Mouse (Mus musculus) thymus, postnatal 4 days (tissue): ENCODE data around the gene Eloa.
"Not testable (repeated sequence)": the region's sequence is repeated elsewhere in the genome, so short reads cannot be mapped to it uniquely, and the experiment has no call there.

ENCODE experiments used
- DNase-seq: peaks from one replicate; pipeline ENCODE4 v3.0.0; 2021

The Eloa gene

DNA sequence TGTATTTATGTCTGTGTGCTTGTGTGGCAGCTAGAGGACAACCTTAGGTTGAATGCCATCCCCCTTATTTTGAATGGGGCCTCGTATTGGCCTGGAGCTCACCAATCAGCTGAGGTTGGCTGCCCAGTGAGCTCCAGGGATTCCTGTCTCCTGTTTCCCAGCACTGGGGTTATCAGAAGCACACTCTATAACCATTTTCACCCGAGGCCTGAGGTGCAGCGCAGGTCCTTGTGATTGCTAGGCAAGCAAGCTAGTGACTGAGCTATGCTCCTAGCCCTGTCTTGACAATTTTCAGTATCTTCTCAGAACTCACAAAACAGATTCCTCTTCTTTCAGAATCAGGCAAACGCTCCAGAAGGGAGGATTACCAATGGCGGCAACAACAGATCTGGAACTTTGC, 37.0 kb downstream of the Eloa start:
- DNase-seq, result no peak

DNA sequence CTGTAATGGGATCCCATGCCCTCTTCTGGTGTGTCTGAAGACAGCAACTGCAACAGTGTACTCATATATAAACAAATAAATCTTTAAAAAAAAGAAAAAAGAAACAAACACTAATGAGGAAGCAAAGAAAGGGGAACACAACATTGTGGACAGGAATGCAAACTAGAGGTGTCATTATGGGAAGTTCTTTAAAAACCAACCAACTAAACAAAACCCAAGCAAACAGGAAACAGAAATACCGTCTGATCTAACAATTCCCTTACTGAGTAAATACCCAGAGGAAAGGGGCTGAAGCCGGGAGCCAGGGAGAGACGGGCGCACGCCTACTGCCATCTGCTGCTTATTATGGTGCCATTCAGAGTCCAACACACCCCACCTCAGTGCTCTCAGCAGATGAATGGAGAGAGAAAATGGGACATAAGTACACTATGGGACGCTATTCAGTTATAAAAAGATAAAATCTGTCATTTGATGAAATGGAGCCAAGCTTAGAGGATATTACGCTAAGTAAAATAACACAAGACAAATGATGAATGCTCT, 40.0 kb downstream of the Eloa start:
- no peak for DNase-seq

DNA sequence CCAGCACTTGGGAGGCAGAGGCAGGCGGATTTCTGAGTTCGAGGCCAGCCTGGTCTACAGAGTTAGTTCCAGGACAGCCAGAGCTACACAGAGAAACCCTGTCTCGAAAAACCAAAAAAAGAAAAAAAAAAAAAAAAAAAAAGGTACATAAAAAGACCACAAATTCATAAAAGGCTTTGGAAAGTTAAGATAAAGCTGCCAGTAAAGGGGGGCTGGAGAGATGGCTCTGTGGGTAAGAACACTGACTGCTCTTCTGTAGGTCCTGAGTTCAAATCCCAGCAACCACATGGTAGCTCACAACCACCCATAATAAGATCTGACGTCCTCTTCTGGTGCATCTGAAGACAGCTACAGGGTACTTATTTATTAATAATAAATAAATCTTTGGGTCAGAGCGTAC, 41.3 kb downstream of the Eloa start:
- not testable (repeated sequence) for DNase-seq

DNA sequence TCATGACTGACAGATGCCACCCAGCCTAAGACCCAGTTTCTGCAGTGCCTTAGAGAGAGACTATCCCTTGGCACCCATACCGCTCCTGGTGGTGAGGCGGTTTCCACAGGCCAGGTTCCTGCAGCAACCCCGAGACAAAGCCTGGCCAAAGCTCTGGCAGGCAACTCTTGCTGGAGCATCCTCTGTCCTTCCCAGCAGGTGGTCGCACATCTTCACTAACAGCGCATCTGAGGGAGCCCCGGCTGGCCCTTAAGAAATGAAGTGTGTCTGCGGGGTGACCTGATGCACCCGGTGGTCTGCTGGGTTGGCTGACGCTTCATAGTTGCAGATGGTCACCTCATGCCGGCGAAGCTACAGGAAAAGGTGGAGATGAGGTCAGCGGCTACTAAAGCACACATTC, 45.4 kb downstream of the Eloa start:
- no peak for DNase-seq

DNA sequence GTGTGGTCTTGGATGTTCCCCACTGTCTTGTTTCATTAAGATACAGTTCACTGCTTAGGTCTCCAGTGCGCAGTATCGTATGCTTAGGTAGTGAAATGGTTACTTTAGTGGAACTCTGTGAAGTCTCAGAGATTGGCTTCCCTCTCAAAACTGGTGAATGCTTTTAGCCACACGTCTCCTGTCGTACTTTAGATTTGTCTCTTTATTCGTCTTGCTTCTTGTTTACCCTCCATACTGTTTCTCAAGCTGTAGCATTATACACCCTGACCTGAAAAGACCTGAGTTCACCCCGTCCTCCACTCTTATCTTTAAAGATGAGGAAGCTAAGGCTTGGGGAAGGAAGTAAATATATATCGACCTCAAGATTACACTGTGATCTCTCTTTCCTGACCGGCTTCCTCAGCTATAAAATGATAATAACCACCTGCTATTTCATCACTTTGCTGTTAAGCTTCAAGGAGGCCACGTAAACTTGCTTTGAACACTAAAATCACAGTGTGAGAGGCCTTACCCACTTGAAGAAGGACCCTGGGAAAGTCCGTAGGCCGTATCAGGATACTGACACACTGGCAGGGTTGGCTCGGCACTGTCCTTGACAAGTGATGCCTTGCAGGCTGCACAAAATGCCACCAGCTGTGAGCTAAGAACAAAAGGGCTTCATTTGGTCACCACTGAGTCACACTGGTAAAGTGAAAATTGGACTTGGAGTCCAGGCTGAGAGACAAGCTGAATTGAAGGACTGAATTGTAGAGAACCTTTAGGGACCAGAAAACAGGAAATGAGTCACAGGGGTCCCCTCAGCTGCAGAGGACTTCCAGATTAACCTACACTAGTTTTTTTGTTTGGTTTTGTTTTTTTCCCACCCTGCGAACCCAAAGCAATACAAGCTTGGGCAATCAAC, 48.4 kb downstream of the Eloa start:
- DNase-seq, result no peak

DNA sequence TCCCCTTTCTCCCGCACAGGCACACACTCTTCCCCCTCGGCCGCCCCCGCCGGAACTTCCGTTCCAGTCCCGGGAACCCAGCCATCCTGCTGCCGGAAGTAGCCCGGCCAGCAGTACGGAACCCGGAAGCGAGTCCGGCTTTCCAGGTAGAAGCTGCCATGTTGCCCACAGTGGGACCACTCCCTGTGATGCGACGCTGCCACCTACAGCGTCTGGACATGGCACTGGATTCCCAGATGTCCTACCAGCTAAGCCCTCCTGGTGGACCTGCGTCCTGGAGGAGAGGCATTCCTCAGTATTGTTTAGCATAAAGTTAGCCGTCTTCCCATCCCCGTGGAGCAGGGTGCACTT, 49.0 kb downstream of the Eloa start, which contains the start of gene Lypla2:
TSS of gene Lypla2 (minus strand) at position 71 of the 351 bp plus-strand sequence.
- peak; percentile 82 for DNase-seq

DNA sequence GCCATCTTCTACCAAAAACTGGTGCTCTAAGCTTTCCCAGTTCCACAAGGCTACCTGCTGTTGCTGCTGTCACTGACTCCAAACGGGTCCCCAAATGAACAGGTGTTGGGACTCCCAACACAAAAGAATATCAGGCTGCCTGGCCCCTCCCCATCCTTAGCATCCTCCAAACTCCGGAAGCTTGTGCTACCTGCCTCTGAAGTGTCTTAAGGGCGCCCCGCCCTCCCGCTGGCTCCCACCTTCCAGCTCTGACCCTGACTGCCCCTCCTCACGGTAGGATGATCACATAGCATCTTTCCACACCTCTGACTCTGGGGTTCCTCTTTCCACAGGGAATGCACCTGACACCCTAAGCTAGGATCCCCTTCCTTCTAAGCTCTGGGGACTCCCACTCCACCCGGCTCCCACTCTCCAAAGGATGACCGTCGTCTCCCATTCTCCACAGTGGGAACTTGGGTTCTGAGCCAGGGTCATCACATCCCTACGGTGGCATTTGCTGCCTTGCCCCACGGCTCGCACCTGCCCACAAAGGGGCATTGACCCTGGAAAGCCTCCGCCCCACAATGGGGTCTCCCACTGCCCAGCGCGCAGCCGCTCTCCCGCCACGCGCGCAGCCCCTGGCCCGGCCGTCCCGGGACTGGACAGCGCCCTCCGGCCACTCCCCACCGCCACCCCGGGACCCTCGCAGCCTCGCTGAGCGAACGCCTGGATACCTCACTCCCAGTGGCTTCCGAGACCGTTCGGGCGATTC, 49.6 kb downstream of the Eloa start:
- DNase-seq, result peak; percentile 66

DNA sequence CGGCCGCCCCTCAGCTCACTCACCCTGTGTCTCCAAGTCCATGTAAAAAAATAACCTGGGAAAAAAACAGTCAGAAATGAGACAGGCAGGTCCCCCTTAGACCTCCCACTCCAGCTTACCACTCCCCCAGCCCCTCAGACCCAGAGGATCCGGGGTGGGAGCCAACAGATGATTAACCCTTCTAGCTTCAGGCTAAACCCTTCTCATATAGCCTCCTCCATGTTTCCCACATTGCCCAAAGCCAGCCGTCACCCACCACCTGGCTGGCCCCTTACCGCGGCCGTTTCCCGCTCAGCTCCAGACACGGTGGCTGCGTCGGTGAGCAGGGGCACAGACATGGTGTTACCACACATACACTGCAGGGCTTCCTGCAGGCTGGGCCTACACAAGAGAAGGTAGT, 51.0 kb downstream of the Eloa start:
- no peak for DNase-seq

DNA sequence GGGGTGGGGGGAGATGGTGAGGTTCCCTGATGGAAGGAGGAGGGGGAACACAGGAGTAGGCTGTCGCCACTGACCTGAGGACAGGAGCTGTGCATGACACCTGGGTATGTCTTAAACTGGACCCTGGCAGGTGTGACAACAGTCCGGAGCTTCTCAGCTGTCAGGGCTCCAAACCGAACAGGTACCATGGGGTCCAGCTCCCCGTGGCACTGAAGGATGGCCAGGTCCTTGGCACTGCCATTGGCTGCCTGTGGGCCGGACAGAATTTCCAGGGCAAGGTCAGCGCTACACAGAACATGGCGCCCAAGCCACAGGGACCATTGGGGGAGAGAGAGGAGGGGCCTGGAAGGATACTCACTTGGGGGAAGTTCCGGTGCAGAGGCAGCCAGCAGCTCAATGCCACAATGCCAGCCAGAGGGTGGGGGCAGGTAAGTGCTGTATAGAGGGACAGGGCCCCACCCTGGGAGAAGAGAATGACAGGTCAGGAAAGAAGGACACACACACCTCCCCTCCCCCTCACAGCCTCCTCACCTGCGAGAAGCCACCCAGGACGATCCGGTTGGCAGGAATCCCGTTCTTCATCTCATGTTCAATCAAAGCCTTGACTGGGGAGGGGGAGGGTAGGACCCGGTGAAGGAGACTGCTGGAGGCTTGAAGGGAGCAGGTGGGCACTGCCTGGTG, 52.4 kb downstream of the Eloa start:
- no peak for DNase-seq

DNA sequence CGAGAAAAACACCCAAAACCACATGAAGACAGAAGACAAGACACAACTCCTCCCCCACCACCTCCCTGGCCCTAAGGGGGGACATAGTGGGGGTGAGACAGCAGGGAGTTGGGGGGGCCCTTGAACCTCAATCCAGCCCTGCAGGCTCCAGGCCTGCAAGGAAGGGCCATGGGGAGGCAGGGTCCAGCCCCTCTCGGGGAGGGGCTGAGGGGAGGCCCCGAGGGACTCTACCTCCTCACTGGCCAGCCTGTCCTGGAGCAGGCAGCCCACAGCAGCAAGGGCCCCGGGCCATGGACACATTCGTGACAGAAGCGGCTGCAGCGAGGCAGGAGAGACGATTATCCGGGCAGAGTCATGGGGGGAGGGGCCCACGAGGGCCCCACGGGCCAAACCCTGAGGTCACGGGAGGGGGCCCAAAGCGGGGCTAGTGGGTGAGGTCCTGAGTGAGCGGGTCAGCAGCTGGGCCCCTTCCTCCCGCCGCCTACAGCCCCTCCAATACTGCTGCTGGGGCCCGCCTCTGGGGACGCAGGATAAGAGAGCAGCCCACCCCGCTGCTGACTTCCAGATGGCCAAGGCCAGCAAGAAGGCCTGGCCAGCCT, 53.2 kb downstream of the Eloa start:
- DNase-seq, result no peak

DNA sequence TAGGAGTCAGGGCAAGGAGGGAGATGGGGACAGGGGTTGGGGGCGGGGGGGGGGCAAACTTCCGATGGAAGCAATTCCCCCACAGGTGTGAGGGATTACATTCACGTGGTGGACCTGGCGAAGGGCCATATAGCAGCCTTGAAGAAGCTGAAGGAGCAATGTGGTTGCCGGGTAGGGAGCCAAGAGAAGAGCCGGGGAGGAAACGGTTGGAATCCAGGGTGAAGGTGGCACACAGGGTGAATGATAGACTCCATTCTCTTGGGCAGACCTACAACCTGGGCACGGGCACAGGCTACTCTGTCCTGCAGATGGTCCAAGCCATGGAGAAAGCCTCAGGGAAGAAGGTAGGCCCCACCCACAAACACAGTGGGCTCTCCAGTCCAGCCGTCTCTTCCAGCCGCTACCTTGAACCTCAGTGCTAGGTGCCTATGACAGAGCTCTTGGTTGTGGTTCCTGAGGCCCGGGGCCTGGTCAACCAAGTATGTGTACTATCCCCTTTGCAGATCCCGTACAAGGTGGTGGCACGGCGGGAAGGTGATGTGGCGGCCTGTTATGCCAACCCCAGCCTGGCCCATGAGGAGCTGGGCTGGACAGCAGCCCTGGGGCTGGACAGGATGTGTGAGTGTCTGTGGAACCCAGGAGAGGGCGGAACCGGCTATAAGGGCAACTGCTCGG, 54.3 kb downstream of the Eloa start:
- DNase-seq, result no peak

DNA sequence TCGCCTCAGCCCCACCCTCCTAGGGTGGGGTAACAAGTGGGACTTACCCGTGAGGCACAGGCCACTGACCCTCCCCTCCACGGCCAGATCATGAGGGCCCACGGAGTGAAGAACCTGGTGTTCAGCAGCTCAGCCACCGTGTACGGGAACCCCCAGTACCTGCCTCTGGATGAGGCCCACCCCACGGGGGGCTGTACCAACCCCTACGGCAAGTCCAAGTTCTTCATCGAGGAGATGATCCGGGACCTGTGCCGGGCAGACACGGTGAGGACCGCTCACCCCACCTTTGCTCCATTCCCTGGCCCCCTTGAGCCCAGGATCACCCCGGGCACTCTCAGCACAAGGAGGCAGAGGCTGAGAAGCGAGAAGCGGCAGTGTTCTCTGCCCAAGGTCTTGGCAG, 55.3 kb downstream of the Eloa start:
- no peak for DNase-seq

DNA sequence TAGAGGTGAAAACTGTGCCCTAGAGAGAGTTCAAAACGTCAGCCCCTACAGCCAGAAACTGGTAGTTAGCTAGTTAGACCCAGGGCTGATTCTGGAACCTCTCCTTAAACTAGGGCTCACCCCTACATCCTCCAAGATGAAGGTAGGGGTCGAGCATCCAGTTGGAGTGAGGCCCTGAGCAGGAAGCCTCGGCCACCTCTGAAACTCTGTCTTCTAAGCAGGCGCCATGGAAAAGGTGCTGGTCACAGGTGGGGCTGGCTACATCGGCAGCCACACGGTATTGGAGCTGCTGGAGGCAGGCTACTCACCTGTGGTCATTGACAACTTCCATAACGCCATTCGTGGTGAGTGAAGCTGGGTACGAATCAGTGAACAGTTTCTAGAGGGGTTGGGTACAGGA, 56.5 kb downstream of the Eloa start:
- no peak for DNase-seq

DNA sequence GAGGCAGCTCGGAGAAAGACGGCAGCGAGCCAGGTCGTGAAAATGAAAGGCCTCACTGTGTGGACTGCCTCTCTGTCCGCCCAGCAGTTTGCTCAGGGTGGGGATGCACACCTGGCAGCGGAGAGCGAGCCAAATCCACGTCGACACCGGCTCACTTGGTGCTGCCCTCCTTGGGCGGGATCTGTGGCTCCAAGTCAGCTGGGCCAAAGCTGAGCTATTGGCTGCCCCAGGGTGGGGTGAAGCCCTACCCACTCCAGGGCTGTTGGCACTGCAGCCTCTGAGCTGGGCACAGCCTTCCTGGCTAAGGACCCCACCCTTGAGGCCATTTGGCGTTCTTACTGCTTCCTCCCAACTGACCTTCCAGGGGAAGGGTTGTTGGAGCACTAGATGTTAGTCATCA, 57.1 kb downstream of the Eloa start:
- peak; percentile 53 for DNase-seq

DNA sequence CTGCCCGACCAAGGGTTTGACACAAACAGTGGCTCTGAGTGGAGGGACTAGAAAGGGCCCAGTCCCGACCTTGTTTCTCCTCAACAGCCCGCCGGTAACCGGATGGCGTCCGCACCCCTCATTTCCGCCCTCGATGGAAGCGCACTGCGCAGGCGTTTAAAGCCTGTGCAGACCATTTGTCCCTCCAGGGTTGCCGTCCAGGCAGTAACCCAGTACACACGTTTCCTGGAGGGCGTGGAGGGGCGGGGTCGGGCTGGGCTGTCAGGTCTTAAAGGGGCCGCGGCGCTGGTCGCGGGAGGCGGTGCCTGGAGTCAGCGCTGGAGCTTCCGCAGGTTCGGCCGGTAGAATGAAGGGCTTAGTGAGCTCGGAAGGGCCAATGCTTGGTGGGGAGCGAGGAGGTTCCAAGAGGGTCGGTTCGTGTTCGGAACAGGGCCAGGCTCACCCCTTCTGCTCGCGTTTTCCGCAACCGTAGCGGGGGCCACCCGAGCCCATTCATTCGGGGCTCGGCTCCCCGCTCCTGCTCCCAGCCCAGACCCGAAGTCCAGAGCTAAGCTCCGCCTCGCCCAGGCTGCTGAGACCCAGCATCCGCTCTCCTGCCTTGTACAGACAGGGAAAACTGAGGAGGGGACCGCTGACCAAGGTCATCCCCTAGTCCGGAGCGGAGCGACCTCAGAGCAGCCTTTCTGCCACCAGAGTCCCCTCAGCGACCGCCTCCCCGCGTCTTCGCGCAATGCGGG, 57.9 kb downstream of the Eloa start, which contains the start of gene Gale:
TSS of gene Gale (plus strand) at position 271 of the 737 bp plus-strand sequence.
- DNase-seq, result peak; percentile 95

DNA sequence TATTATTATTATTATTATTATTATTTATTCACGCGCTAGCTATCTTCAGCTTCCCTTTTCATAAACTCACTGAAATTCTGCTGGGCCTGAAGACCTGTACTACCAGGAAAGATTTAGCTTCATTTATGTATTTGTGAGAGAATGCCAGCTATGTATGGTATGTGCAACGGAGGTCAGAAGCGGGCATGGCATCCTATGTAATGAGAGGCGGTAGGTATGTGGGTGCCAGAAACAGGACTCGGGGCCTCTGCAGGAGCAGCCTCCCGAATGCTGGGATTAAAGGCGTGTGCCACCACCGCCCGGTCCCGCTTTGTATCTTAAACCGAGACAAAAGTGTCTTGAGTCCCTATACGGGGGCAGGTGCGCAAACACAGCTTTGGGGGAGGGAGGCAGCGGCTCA, 58.6 kb downstream of the Eloa start:
- no peak for DNase-seq

DNA sequence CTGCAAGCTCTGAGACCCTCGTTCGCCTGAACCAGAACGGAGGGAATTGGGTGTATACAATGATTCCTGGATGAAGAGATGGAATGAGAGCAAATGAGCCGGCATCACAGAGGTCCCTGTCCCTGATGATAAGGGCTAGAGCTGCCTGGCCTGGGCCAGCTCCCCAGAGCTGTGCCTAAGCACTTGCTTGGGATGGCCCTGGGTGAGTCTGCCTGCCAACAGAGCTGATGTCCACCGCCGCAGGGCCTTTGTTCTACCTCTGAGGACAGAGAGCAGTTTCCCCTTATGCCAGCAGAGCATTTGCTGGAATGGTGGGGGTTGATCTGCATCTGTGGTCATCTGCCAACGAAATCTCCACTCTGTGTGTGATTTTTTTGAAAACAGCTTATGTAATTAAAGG, 59.4 kb downstream of the Eloa start:
- DNase-seq, result no peak

DNA sequence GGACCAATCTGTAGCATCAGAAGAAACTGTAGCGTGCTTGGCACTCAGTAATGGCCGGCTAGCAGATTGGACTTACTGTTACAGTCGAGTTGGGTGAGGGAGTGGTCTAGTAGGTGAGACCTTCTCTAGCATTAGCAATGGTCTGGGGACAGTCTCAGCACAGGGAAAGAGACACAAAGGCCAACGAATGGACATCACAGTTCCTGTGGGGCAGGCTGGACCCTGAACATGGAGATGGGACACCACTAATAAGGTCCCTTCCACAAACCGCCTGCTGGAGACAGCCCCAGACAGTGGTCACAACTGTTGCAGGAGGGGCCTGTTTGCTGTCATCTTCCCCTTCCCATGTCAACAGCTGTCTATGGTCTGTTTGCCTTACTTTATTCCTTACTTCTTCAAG, 59.9 kb downstream of the Eloa start:
- DNase-seq, result no peak

DNA sequence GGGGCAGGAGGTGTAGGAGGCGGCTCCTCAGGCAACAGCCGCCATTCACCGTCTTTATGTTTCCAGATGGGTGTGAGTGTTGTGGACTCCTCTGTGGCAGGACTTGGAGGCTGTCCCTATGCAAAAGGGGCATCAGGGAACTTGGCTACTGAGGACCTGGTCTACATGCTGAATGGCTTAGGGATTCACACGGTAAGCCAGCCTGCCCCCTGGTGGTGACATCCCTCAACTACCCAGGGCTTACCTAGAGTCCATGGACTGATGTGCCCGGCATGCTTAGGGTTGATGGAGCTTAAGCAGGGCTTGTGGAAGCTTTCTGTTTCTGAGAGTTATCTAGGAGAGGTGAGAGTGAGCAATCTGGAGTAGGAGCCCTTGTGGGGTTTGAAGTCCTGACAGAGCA, 60.8 kb downstream of the Eloa start:
- peak; percentile 92 for DNase-seq

DNA sequence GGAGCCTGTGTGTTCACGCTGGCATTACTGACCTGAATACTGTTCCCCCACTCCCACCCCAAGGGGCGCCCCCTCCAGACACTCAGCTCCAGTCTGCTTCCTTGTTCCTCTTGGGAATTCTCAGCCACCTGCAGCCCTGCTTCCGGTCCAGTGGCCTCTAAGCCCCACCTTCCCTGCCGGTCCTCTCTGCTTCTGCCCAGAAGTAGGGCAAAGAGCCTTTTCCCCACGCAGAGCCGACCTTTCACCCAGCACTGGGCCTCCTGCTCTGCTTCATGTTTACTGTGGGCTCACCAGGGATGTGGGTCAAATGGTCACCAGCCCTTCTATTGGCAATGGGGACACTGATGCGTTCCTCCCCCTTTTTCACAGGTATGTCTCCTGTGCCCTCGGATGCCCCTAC, 63.2 kb downstream of the Eloa start:
- no peak for DNase-seq

DNA sequence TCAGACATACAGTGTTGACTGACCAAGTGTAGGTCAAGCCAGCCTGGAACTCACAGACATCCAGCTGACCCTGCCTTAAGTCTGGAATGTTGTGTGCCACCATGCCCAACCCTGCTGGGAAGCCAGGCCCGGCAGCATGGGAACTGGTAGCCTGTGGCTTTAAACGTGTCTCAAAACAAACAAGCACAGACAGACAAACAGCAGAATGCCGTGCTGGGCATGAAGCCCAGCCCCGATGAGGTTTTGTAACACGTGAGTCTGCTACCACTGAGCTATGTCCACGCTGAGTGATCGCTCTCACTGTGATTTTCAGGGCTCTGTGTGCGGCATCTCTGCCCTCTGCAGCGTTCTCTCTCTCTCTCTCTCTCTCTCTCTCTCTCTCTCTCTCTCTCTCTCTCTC, 65.7 kb downstream of the Eloa start:
- no peak for DNase-seq

DNA sequence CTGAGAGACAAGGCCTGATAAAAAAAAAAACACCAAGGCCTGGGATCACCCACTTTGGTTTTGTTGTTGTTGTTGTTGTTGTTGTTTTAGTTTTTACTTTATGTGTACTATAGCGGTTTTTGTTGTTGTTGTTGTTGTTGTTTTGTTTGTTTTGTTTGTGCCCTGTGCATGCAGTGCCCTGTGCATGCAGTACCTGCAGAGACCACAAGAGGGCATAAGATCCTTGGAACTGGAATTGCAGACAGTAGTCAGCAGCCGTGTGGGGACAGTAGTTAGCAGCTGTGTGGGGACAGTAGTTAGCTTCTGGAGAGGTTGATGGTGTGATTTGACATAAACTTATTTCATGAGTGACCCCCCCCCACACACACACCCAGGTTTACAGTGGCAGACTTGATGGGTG, 67.3 kb downstream of the Eloa start:
- peak; percentile 88 for DNase-seq
